Mouse (Mus musculus) midbrain, embryonic 14.5 days (tissue): ENCODE data around the gene Unc50. TPM values are rescaled to one million over a fixed set of nuclear protein-coding genes. Genes with fewer than 3 reads are reported as not detected.

Experiments
- ATAC-seq: fragments of 200-750 bp; cut with Nextera tagmentation; 2 replicates; pipeline ENCODE4 v1.8.0; 2017; ENCODE audit warnings: moderate number of reproducible peaks, moderate library complexity; ENCODE audit not compliant: low FRiP score, low TSS enrichment
- DNase-seq: peaks from one replicate; pipeline ENCODE4 v3.0.0-alpha.2; 2015
- H3K27ac ChIP-seq: fragments of 300-500 bp; sonication (generic); replicated peaks from 2 replicates; pipeline ENCODE4 v1.5.1; 2014; ENCODE audit warnings: mild to moderate bottlenecking, low read depth, low read length, moderate library complexity
- H3K27me3 ChIP-seq: fragments of 300-500 bp; sonication (generic); 2 replicates; pipeline ENCODE4 v1.6.1; 2014; ENCODE audit warnings: low read length, control low read depth, mixed read lengths; ENCODE audit not compliant: control insufficient read depth, insufficient read depth
- H3K36me3 ChIP-seq: fragments of 300-500 bp; sonication (generic); 2 replicates; pipeline ENCODE4 v1.6.1; 2014; ENCODE audit warnings: low read length, control low read depth; ENCODE audit not compliant: control insufficient read depth, insufficient read depth
- H3K4me1 ChIP-seq: fragments of 300-500 bp; sonication (generic); 2 replicates; pipeline ENCODE4 v1.6.1; 2014; ENCODE audit warnings: mild to moderate bottlenecking, antibody characterized with exemption, low read length, control low read depth; ENCODE audit not compliant: control insufficient read depth, insufficient read depth
- H3K4me2 ChIP-seq: fragments of 300-500 bp; sonication (generic); 2 replicates; pipeline ENCODE4 v1.6.1; 2014; ENCODE audit warnings: mild to moderate bottlenecking, low read length, moderate library complexity
- H3K4me3 ChIP-seq: fragments of 300-500 bp; sonication (generic); replicated peaks from 2 replicates; pipeline ENCODE4 v1.5.1; 2014; ENCODE audit warnings: low read depth, low read length
- H3K9ac ChIP-seq: fragments of 300-500 bp; sonication (generic); replicated peaks from 2 replicates; pipeline ENCODE4 v1.6.1; 2014; ENCODE audit warnings: mild to moderate bottlenecking, low read length, moderate library complexity
- H3K9me3 ChIP-seq: fragments of 300-500 bp; sonication (generic); 2 replicates; pipeline ENCODE4 v1.6.1; 2016; ENCODE audit warnings: low read length, control low read depth, mixed read lengths; ENCODE audit not compliant: control insufficient read depth
- WGBS: fragments of 180-500 bp; shearing (Covaris S2); extraction: QIAGEN DNeasy Blood & Tissue Kit; methylation state at CpG from one replicate; pipeline ENCODE4 v1.1.7; 2014; 5-methylcytosine and 5-hydroxymethylcytosine counted together
- polyA plus RNA-seq: library from polyadenylated mRNA; unstranded; fragments of >200 nt; fragmentation: Nextera tagmentation; extraction: Ambion mirVana; gene quantifications from 2 replicates; pipeline ENCODE4 v1.2.1, GENCODE M21; 2014

Unc50 gene
- polyA plus RNA-seq, 1 experiment from 2014 or later = 137 TPM

GRCm38 (mm10) chr1:37477250-37477649 is 47.3 kb downstream of the Unc50 start:
- H3K4me1 ChIP-seq = no peaks in the 10 kb centered on the region
- H3K27me3 ChIP-seq = no peaks in the 10 kb centered on the region
- WGBS = 94% methylated on average over 5 of the region's 5 CpGs
- no peak overlapping the region for H3K4me2 ChIP-seq
- no peak overlapping the region for H3K27ac ChIP-seq
- no peak overlapping the region for H3K4me3 ChIP-seq
- no peak for DNase-seq
- no peaks in the 10 kb centered on the region for H3K9me3 ChIP-seq
- H3K36me3 ChIP-seq = no peaks in the 10 kb centered on the region
- H3K9ac ChIP-seq = no peak overlapping the region
- ATAC-seq = no peak

DNA sequence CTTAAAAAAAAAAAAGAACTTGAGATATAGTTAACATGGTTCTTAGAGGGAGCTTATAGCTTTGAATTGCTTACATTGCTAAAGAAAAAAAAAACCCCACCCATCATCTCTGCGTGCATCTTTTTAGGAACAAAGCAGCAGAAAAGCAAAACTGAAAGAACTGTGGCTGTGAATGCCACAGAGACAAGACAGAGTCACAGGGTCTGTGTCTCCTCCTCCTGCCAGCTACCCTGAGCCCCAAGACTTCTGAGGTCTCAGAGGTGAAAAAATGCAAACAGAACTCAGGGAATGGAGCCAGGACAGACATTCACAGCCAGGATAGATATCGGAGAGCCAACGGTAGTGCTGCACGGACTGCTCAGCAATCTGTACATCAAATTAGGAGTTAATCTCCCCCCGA is 48.0 kb downstream of the Unc50 start:
- Histone ChIP-seq H3K36me3 (no peaks in the 10 kb centered on the region), H3K4me2 (no peak overlapping the region), H3K27ac (no peak overlapping the region), H3K9ac (no peak overlapping the region), H3K9me3 (no peaks in the 10 kb centered on the region), H3K4me3 (no peak overlapping the region), H3K4me1 (no peaks in the 10 kb centered on the region), H3K27me3 (no peaks in the 10 kb centered on the region)
- WGBS = 88% methylated on average over 5 of the region's 5 CpGs
- ATAC-seq (no peak), DNase-seq (no peak)

- Histone ChIP-seq H3K27ac (no peak overlapping the region), H3K4me1 (no peaks in the 10 kb centered on the region), H3K4me3 (no peak overlapping the region), H3K9ac (0 out of 2 replicates have a peak overlapping the region, but pooled peaks have one; percentile 12), H3K4me2 (no peak overlapping the region), H3K36me3 (no peaks in the 10 kb centered on the region), H3K27me3 (no peaks in the 10 kb centered on the region), H3K9me3 (no peaks in the 10 kb centered on the region)
- no peak for DNase-seq
- no peak for ATAC-seq
- WGBS = 78% methylated on average over 7 of the region's 7 CpGs
These were observed 48.5 kb downstream of the Unc50 start for GRCm38 (mm10) chr1:37478416-37478815.

- ATAC-seq = no peak
- H3K4me3 ChIP-seq = no peak overlapping the region
- H3K9ac ChIP-seq = no peak overlapping the region
- H3K4me2 ChIP-seq = no peak overlapping the region
- no peaks in the 10 kb centered on the region for H3K9me3 ChIP-seq
- peak; percentile 26 for DNase-seq
- no peaks in the 10 kb centered on the region for H3K36me3 ChIP-seq
- no peaks in the 10 kb centered on the region for H3K27me3 ChIP-seq
- 66% methylated on average over 9 of the region's 9 CpGs for WGBS
- H3K27ac ChIP-seq = no peak overlapping the region
- no peaks in the 10 kb centered on the region for H3K4me1 ChIP-seq
These were observed 49.1 kb downstream of the Unc50 start for GRCm38 (mm10) chr1:37479074-37479473.

- 90% methylated on average over 8 of the region's 8 CpGs for WGBS
- ATAC-seq = no peak
These were observed 49.8 kb downstream of the Unc50 start for GRCm38 (mm10) chr1:37479759-37480158.

DNA sequence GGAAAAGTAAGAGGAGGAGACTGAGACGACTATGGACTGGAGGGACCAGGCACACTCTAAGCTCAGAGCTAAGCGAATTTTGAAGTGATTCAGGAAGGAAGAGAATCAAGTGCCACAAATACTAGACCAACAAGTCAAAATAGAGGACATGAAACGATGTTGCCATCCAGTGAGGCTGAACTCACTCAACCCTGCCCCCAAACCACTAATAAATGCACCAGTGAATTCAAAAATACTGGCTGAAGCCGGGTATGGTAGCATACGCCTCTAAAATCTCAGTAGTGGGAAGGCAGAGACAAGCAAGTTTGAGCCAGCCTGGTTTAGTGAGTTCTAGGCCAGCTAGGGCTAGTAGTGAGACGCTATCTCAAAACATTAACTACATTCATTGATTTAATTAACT is 50.8 kb downstream of the Unc50 start:
- 87% methylated on average over 6 of the region's 6 CpGs for WGBS

More at GRCm38 (mm10) chr1:37479759-37480158, 49.8 kb downstream of the Unc50 start:
- H3K27me3 ChIP-seq = no peaks in the 10 kb centered on the region
- H3K4me2 ChIP-seq = no peak overlapping the region
- no peak for DNase-seq
- H3K4me1 ChIP-seq = no peaks in the 10 kb centered on the region
- no peaks in the 10 kb centered on the region for H3K9me3 ChIP-seq
- H3K27ac ChIP-seq = no peak overlapping the region
- H3K4me3 ChIP-seq = no peak overlapping the region
- no peaks in the 10 kb centered on the region for H3K36me3 ChIP-seq
- no peak overlapping the region for H3K9ac ChIP-seq

GRCm38 (mm10) chr1:37481331-37481730 is 51.4 kb downstream of the Unc50 start:
- no peaks in the 10 kb centered on the region for H3K36me3 ChIP-seq
- WGBS = 96% methylated on average over 2 of the region's 2 CpGs
- no peak overlapping the region for H3K27ac ChIP-seq
- no peaks in the 10 kb centered on the region for H3K4me1 ChIP-seq
- DNase-seq = no peak
- H3K4me3 ChIP-seq = no peak overlapping the region
- H3K4me2 ChIP-seq = no peak overlapping the region
- H3K9ac ChIP-seq = no peak overlapping the region
- no peak for ATAC-seq
- no peaks in the 10 kb centered on the region for H3K27me3 ChIP-seq
- no peaks in the 10 kb centered on the region for H3K9me3 ChIP-seq

More for the DNA sequence above, 50.8 kb downstream of the Unc50 start:
- H3K4me2 ChIP-seq = no peak overlapping the region
- no peaks in the 10 kb centered on the region for H3K36me3 ChIP-seq
- H3K4me3 ChIP-seq = no peak overlapping the region
- ATAC-seq (no peak), DNase-seq (no peak)
- no peaks in the 10 kb centered on the region for H3K9me3 ChIP-seq
- H3K4me1 ChIP-seq = no peaks in the 10 kb centered on the region
- no peak overlapping the region for H3K9ac ChIP-seq
- no peak overlapping the region for H3K27ac ChIP-seq
- no peaks in the 10 kb centered on the region for H3K27me3 ChIP-seq

- 95% methylated on average over 4 of the region's 4 CpGs for WGBS
- Histone ChIP-seq H3K36me3 (peaks cover 11% of the 10 kb centered on the region; the same call in 1 of the 2 replicates), H3K4me1 (no peaks in the 10 kb centered on the region), H3K4me2 (no peak overlapping the region), H3K27me3 (no peaks in the 10 kb centered on the region), H3K9me3 (no peaks in the 10 kb centered on the region), H3K9ac (no peak overlapping the region), H3K4me3 (no peak overlapping the region), H3K27ac (no peak overlapping the region)
- ATAC-seq (no peak), DNase-seq (no peak)
These were observed 54.7 kb downstream of the Unc50 start for GRCm38 (mm10) chr1:37484612-37485011.

DNA sequence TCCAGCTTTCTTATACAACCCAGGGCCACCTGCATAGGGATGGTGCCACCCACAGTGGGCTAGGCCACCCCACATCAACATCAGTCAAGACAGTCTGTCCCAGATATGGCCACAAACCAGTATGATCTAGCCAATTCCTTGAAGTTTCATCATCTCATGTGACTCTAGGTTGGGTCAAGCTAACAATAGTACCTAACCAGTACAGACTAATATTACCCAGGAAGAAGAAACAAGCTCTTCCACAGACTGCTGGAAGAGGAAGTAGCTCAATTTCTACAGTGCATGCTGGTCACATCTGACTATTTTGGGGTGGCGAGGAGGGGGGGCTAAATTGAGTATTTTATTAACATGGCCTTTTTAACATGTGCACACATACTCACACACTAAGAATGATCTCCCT is 56.5 kb downstream of the Unc50 start:
- WGBS = 94% methylated on average over 1 of the region's 1 CpGs

More for the DNA sequence above, 56.5 kb downstream of the Unc50 start:
- ATAC-seq (no peak), DNase-seq (no peak)
- Histone ChIP-seq H3K4me3 (no peak overlapping the region), H3K4me1 (no peaks in the 10 kb centered on the region), H3K4me2 (no peak overlapping the region), H3K27me3 (no peaks in the 10 kb centered on the region), H3K36me3 (peaks cover 11% of the 10 kb centered on the region; the same call in 1 of the 2 replicates), H3K9me3 (no peaks in the 10 kb centered on the region), H3K9ac (no peak overlapping the region), H3K27ac (no peak overlapping the region)
